Mouse (Mus musculus) cerebellum, postnatal 36 days (tissue): ENCODE data around the gene Gjd3.
"Not testable (repeated sequence)": the region's sequence is repeated elsewhere in the genome, so short reads cannot be mapped to it uniquely, and the experiment has no call there.

Experiments used
- DNase-seq, 2 experiments: peaks; one replicate each; pipeline ENCODE4 v3.0.0; 2021 to 2022; ENCODE audit warnings: mixed read lengths in 2 of 2

Gjd3 gene

GRCm38 (mm10) chr11:98982773-98983133 lies at the start of gene Gjd3:
Gjd3 (minus strand) TSS chr11:98983016.
- no peak for DNase-seq

GRCm38 (mm10) chr11:99026899-99027440 lies 44.2 kb upstream of the Gjd3 start:
- DNase-seq: no peak

GRCm38 (mm10) chr11:99025878-99026277 lies 43.1 kb upstream of the Gjd3 start:
- DNase-seq: no peak

GRCm38 (mm10) chr11:99024468-99025134 lies 41.8 kb upstream of the Gjd3 start:
- DNase-seq: no peak

- peak; percentile 86 to 99 for DNase-seq
Measured at GRCm38 (mm10) chr11:99023500-99024467, 41.0 kb upstream of the Gjd3 start, which contains the start of gene Top2a. Top2a (minus strand) TSS chr11:99024189.

- no peak for DNase-seq
Measured at GRCm38 (mm10) chr11:99023094-99023493, 40.3 kb upstream of the Gjd3 start.

- no peak for DNase-seq
Measured at GRCm38 (mm10) chr11:99022384-99022933, 39.6 kb upstream of the Gjd3 start.

GRCm38 (mm10) chr11:99019844-99020243 lies 37.0 kb upstream of the Gjd3 start:
- DNase-seq: no peak

GRCm38 (mm10) chr11:99013856-99014255 lies 31.0 kb upstream of the Gjd3 start:
- DNase-seq: no peak

- DNase-seq: no peak
Measured at GRCm38 (mm10) chr11:99010706-99011105, 27.9 kb upstream of the Gjd3 start.

- DNase-seq: no peak
Measured at GRCm38 (mm10) chr11:99010124-99010523, 27.3 kb upstream of the Gjd3 start.

- no peak for DNase-seq
Measured at GRCm38 (mm10) chr11:99006788-99007187, 24.0 kb upstream of the Gjd3 start.

GRCm38 (mm10) chr11:98999243-98999642 lies 16.4 kb upstream of the Gjd3 start:
- DNase-seq: no peak

GRCm38 (mm10) chr11:98998776-98999175 lies 16.0 kb upstream of the Gjd3 start:
- no peak for DNase-seq

- no peak for DNase-seq
Measured at GRCm38 (mm10) chr11:98997659-98998058, 14.8 kb upstream of the Gjd3 start.

GRCm38 (mm10) chr11:98995987-98996386 lies 13.2 kb upstream of the Gjd3 start:
- DNase-seq: no peak

- DNase-seq: no peak
Measured at GRCm38 (mm10) chr11:98990866-98991265, 8.1 kb upstream of the Gjd3 start.

- not testable (repeated sequence) for DNase-seq
Measured at GRCm38 (mm10) chr11:98988260-98988659, 5.4 kb upstream of the Gjd3 start.

GRCm38 (mm10) chr11:98985542-98985941 lies 2.7 kb upstream of the Gjd3 start:
- DNase-seq: no peak

GRCm38 (mm10) chr11:98983551-98983950 lies 735 bp upstream of the Gjd3 start:
- DNase-seq: no peak

- DNase-seq: peak; percentile 76 to 78
Measured at GRCm38 (mm10) chr11:98981997-98982772, 631 bp downstream of the Gjd3 start.

- DNase-seq: no peak
Measured at GRCm38 (mm10) chr11:98981289-98981996, 1.4 kb downstream of the Gjd3 start.
